Mouse (Mus musculus): Measurements from ENCODE around the gene Taar3. TPM values are rescaled to one million over a fixed set of nuclear protein-coding genes. Genes with fewer than 3 reads are reported as not detected.

The Taar3 gene
- polyA plus RNA-seq, 1 experiment from 2014 or later, result not detected

DNA sequence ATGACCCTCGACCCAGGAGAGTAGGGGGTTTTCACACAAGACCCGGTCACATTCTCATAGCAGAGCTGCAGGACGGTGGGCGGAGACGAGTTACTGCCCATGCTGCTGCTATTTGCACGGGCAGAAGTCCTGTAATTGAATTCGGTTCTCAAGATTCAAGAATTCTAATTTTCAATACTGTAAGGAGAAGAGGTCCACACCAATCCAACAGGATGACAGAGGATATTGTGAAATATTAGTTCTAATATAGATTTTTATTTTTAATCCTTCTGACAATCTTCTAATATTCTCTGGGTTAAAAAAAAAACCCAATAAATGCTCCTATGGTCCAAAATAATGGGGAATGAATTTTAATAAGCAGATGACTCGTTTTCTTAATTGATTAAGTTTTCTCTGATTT lies 36.2 kb downstream of the Taar3 start, which contains the start of gene Taar6:
Gene Taar6, minus strand, starts transcription at position 101 of the 400 bp plus-strand sequence.
- Histone ChIP-seq H3K9ac (ENCODE audit: low read depth, low read length) (no peak within 1 kb of the TSS), H3K36me3 (ENCODE audit: control insufficient read depth, insufficient read depth, low read length) (no peaks in the 10 kb centered on the region), H3K4me1 (ENCODE audit: control insufficient read depth, insufficient read depth, low read length) (no peaks in the 10 kb centered on the region), H3K9me3 (ENCODE audit: control insufficient read depth, low read length) (no peaks in the 10 kb centered on the region), H3K4me3 (ENCODE audit: low read length) (no peak within 1 kb of the TSS), H3K27ac (ENCODE audit: low read length) (no peak within 1 kb of the TSS), H3K4me2 (ENCODE audit: low read depth, low read length) (no peak within 1 kb of the TSS), H3K27me3 (replicated peaks; ENCODE audit: control insufficient read depth, insufficient read depth, low read length) (no peaks in the 10 kb centered on the region)
- ATAC-seq, result no peak
- 69% methylated on average over 8 of the region's 8 CpGs for WGBS

DNA sequence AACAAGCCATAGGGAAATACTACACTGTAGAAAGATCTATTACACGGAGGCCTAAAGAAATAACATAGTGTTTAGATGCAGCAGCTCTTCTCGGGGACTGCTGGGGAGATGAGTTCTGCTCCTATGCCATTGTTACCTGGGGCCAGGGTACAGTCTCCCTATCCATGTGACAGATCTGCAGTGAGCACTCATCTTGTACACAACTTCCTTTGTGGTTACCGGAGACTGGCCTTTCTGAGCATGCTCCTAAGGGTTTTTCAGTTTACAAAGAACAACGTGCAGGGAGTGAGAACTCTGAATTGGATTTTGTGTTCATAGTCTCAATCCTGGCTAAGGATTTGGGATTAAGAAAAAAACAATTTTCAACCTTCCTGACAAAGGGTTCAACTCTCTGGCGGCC lies 37.1 kb downstream of the Taar3 start:
- Histone ChIP-seq H3K27me3 (replicated peaks; ENCODE audit: control insufficient read depth, insufficient read depth, low read length) (no peaks in the 10 kb centered on the region), H3K9me3 (ENCODE audit: control insufficient read depth, low read length) (no peaks in the 10 kb centered on the region), H3K4me1 (ENCODE audit: control insufficient read depth, insufficient read depth, low read length) (no peaks in the 10 kb centered on the region), H3K36me3 (ENCODE audit: control insufficient read depth, insufficient read depth, low read length) (no peaks in the 10 kb centered on the region), H3K4me2 (ENCODE audit: low read depth, low read length) (no peak overlapping the region), H3K9ac (ENCODE audit: low read depth, low read length) (no peak overlapping the region), H3K4me3 (ENCODE audit: low read length) (no peak overlapping the region), H3K27ac (ENCODE audit: low read length) (no peak overlapping the region)
- 81% methylated on average over 5 of the region's 5 CpGs for WGBS
- no peak for ATAC-seq

DNA sequence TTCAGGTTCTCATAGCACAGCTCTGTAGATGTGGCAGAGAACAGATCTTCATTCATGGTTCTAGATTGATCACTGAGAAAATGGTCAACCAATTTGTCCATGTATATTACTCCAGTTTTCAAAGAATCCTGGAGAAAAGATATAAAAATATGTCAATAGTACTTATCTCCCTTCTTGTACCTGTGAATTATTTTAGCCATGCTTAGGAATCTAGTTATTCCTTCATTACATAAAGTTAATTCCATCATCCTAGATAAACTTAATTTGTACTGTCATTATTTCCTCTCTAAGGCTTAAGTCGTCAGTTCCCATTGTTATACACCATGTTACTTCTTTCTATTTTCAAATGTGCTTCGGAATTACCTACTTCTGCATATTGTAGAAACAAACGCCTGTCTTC lies 44.0 kb downstream of the Taar3 start, which contains the start of gene Taar7a:
Gene Taar7a, minus strand, starts transcription at position 101 of the 400 bp plus-strand sequence.
- Histone ChIP-seq H3K4me3 (ENCODE audit: low read length) (no peak within 1 kb of the TSS), H3K4me1 (ENCODE audit: control insufficient read depth, insufficient read depth, low read length) (no peaks in the 10 kb centered on the region), H3K27ac (ENCODE audit: low read length) (no peak within 1 kb of the TSS), H3K9ac (ENCODE audit: low read depth, low read length) (no peak within 1 kb of the TSS), H3K9me3 (ENCODE audit: control insufficient read depth, low read length) (no peaks in the 10 kb centered on the region), H3K27me3 (replicated peaks; ENCODE audit: control insufficient read depth, insufficient read depth, low read length) (no peaks in the 10 kb centered on the region), H3K36me3 (ENCODE audit: control insufficient read depth, insufficient read depth, low read length) (no peaks in the 10 kb centered on the region), H3K4me2 (ENCODE audit: low read depth, low read length) (no peak within 1 kb of the TSS)
- ATAC-seq, result no peak
- 79% methylated on average over 3 of the region's 3 CpGs for WGBS

DNA sequence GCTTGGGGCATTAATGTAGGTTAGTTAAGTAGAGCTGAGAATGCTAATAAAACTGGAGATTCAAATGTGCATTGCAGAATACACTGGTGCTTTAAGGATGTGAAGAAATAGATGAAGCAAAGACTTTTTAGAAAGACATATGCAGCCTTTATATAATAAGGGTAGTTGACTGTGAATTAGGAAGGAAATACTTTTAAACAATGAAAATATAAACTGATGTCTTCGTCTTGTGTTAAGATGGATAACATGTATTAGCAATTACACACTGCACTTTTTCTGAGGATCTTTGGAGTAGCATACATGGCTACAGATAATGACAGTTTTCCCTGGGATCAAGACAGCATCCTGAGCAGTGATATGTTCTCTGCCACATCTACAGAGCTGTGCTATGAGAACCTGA lies 50.3 kb downstream of the Taar3 start, which contains the start of gene Taar7b:
Gene Taar7b, plus strand, starts transcription at position 301 of the 400 bp plus-strand sequence.
- no peak within 1 kb of the TSS for H3K4me2 ChIP-seq (ENCODE audit: low read depth, low read length)
- no peaks in the 10 kb centered on the region for H3K36me3 ChIP-seq (ENCODE audit: control insufficient read depth, insufficient read depth, low read length)
- H3K4me3 ChIP-seq (ENCODE audit: low read length), result no peak within 1 kb of the TSS
- no peak for ATAC-seq
- no peaks in the 10 kb centered on the region for H3K9me3 ChIP-seq (ENCODE audit: control insufficient read depth, low read length)
- no peak within 1 kb of the TSS for H3K9ac ChIP-seq (ENCODE audit: low read depth, low read length)
- H3K27me3 ChIP-seq (replicated peaks; ENCODE audit: control insufficient read depth, insufficient read depth, low read length), result no peaks in the 10 kb centered on the region
- 70% methylated on average over 1 of the region's 1 CpGs for WGBS
- H3K27ac ChIP-seq (ENCODE audit: low read length), result no peak within 1 kb of the TSS
- no peaks in the 10 kb centered on the region for H3K4me1 ChIP-seq (ENCODE audit: control insufficient read depth, insufficient read depth, low read length)

Other genes starting within 250 kb of the Taar3 start
- 161 and 175 TPM in 2 replicates for gene Rps12, start 162.3 kb upstream of the Taar3 start, polyA plus RNA-seq (2015; fragmentation: Nextera tagmentation; extraction: Ambion mirVana)
- gene Slc18b1, start 152.6 kb upstream of the Taar3 start, polyA plus RNA-seq (2015; fragmentation: Nextera tagmentation; extraction: Ambion mirVana), result 21.2 and 21.4 TPM in 2 replicates
- gene Vnn3, start 98.1 kb upstream of the Taar3 start, polyA plus RNA-seq (2015; fragmentation: Nextera tagmentation; extraction: Ambion mirVana), result 0.21 and 0.31 TPM in 2 replicates
- gene Vnn1, start 54.9 kb upstream of the Taar3 start, polyA plus RNA-seq (2015; fragmentation: Nextera tagmentation; extraction: Ambion mirVana), result 2.6 and 2.7 TPM in 2 replicates
- gene Taar1, start 29.2 kb upstream of the Taar3 start, polyA plus RNA-seq (2015; fragmentation: Nextera tagmentation; extraction: Ambion mirVana), result not detected in 2 replicates
- not detected in 2 replicates for gene Taar2, start 11.0 kb upstream of the Taar3 start, polyA plus RNA-seq (2015; fragmentation: Nextera tagmentation; extraction: Ambion mirVana)
- gene Taar4, start 10.9 kb downstream of the Taar3 start, polyA plus RNA-seq (2015; fragmentation: Nextera tagmentation; extraction: Ambion mirVana), result not detected in 2 replicates
- not detected in 2 replicates for gene Taar5, start 21.1 kb downstream of the Taar3 start, polyA plus RNA-seq (2015; fragmentation: Nextera tagmentation; extraction: Ambion mirVana)
- gene Taar6, start 36.1 kb downstream of the Taar3 start, polyA plus RNA-seq (2015; fragmentation: Nextera tagmentation; extraction: Ambion mirVana), result not detected in 2 replicates
- gene Taar7a, start 43.9 kb downstream of the Taar3 start, polyA plus RNA-seq (2015; fragmentation: Nextera tagmentation; extraction: Ambion mirVana), result not detected in 2 replicates
- not detected in 2 replicates for gene Taar7b, start 50.4 kb downstream of the Taar3 start, polyA plus RNA-seq (2015; fragmentation: Nextera tagmentation; extraction: Ambion mirVana)
- not detected in 2 replicates for gene Taar7d, start 77.7 kb downstream of the Taar3 start, polyA plus RNA-seq (2015; fragmentation: Nextera tagmentation; extraction: Ambion mirVana)
- not detected in 2 replicates for gene Taar7e, start 88.1 kb downstream of the Taar3 start, polyA plus RNA-seq (2015; fragmentation: Nextera tagmentation; extraction: Ambion mirVana)
- gene Taar7f, start 100.0 kb downstream of the Taar3 start, polyA plus RNA-seq (2015; fragmentation: Nextera tagmentation; extraction: Ambion mirVana), result not detected in 2 replicates
- gene Taar8a, start 126.9 kb downstream of the Taar3 start, polyA plus RNA-seq (2015; fragmentation: Nextera tagmentation; extraction: Ambion mirVana), result not detected in 2 replicates
- gene Taar8b, start 142.7 kb downstream of the Taar3 start, polyA plus RNA-seq (2015; fragmentation: Nextera tagmentation; extraction: Ambion mirVana), result not detected in 2 replicates
- gene Taar8c, start 152.4 kb downstream of the Taar3 start, polyA plus RNA-seq (2015; fragmentation: Nextera tagmentation; extraction: Ambion mirVana), result 0.13 TPM in 1 of 2 replicates, not detected in the other
- gene Taar9, start 160.0 kb downstream of the Taar3 start, polyA plus RNA-seq (2015; fragmentation: Nextera tagmentation; extraction: Ambion mirVana), result not detected in 2 replicates
- gene Stx7, start 199.7 kb downstream of the Taar3 start, polyA plus RNA-seq (2015; fragmentation: Nextera tagmentation; extraction: Ambion mirVana), result 148 and 158 TPM in 2 replicates